Mouse (Mus musculus) lung, postnatal 0 days (tissue): ENCODE measurements at regions not wholly inside any gene's neighbourhood (a gene's known extent, or its start where the extent isn't known, plus 50 kb on each side); places are given as distances from the start of the nearest gene placed in this dataset.

Experiments used
- ATAC-seq: fragments of 200-750 bp; cut with Nextera tagmentation; 2 replicates; pipeline ENCODE4 v1.8.0; 2017; ENCODE audit warnings: moderate library complexity
- DNase-seq: peaks from one replicate; pipeline ENCODE4 v3.0.0-alpha.2; 2016; ENCODE audit warnings: low spot score
- H3K27ac ChIP-seq: fragments of 300-500 bp; sonication (generic); 2 replicates; pipeline ENCODE4 v1.5.1; 2014; ENCODE audit warnings: antibody characterized with exemption, mild to moderate bottlenecking, low read length, mixed read lengths
- H3K27me3 ChIP-seq: fragments of 300-500 bp; sonication (generic); replicated peaks from 2 replicates; pipeline ENCODE4 v1.6.1; 2014; ENCODE audit warnings: low read length, mixed read lengths; ENCODE audit not compliant: insufficient read depth
- H3K36me3 ChIP-seq: fragments of 300-500 bp; sonication (generic); 2 replicates; pipeline ENCODE4 v1.6.1; 2014; ENCODE audit warnings: low read length, mixed read lengths; ENCODE audit not compliant: insufficient read depth
- H3K4me1 ChIP-seq: fragments of 300-500 bp; sonication (generic); 2 replicates; pipeline ENCODE4 v1.6.1; 2014; ENCODE audit warnings: antibody characterized with exemption, low read depth, low read length, mixed read lengths; ENCODE audit not compliant: insufficient read depth
- H3K4me2 ChIP-seq: fragments of 300-500 bp; sonication (generic); replicated peaks from 2 replicates; pipeline ENCODE4 v1.6.1; 2014; ENCODE audit warnings: low read depth, mild to moderate bottlenecking, low read length, moderate library complexity, mixed read lengths
- H3K4me3 ChIP-seq: fragments of 300-500 bp; sonication (generic); 2 replicates; pipeline ENCODE4 v1.5.1; 2014; ENCODE audit warnings: low read depth, low read length
- H3K9ac ChIP-seq: fragments of 300-500 bp; sonication (generic); replicated peaks from 2 replicates; pipeline ENCODE4 v1.6.1; 2014; ENCODE audit warnings: low read depth, mild to moderate bottlenecking
- H3K9me3 ChIP-seq: fragments of 300-500 bp; sonication (generic); 2 replicates; pipeline ENCODE4 v1.6.1; 2016; ENCODE audit warnings: low read length, mixed read lengths
- CTCF ChIP-seq: IDR thresholded peaks from 2 replicates; pipeline ENCODE4 v1.5.1; 2016; ENCODE audit warnings: antibody characterized with exemption, mild to moderate bottlenecking
- EP300 ChIP-seq: IDR thresholded peaks from 2 replicates; pipeline ENCODE4 v1.6.1; 2016; ENCODE audit warnings: antibody characterized with exemption, mild to moderate bottlenecking, control low read depth
- WGBS: fragments of 180-500 bp; shearing (Covaris S2); extraction: QIAGEN DNeasy Blood & Tissue Kit; methylation state at CpG from one replicate; pipeline ENCODE4 v1.1.7; 2014; 5-methylcytosine and 5-hydroxymethylcytosine counted together

- WGBS: 63% methylated on average over 6 of the region's 6 CpGs
- H3K4me2 ChIP-seq: no peak overlapping the region
- H3K27ac ChIP-seq: no peak overlapping the region
- H3K4me1 ChIP-seq: no peaks in the 10 kb centered on the region
- TF ChIP-seq CTCF: no peak
- no peak for TF ChIP-seq EP300
- no peaks in the 10 kb centered on the region for H3K27me3 ChIP-seq
- H3K4me3 ChIP-seq: no peak overlapping the region
- no peak overlapping the region for H3K9ac ChIP-seq
- no peak for ATAC-seq
- no peak for DNase-seq
- no peaks in the 10 kb centered on the region for H3K9me3 ChIP-seq
- H3K36me3 ChIP-seq: no peaks in the 10 kb centered on the region
These were observed 64.0 kb upstream of the Mef2c start for GRCm38 (mm10) chr13:83439619-83440436.

GRCm38 (mm10) chr13:83444277-83444676, 59.6 kb upstream of the Mef2c start:
- Histone ChIP-seq H3K36me3 (no peaks in the 10 kb centered on the region), H3K4me2 (no peak overlapping the region), H3K9ac (no peak overlapping the region), H3K27me3 (no peaks in the 10 kb centered on the region), H3K4me3 (no peak overlapping the region), H3K9me3 (no peaks in the 10 kb centered on the region), H3K27ac (no peak overlapping the region), H3K4me1 (no peaks in the 10 kb centered on the region)
- TF ChIP-seq CTCF (no peak), EP300 (no peak)
- WGBS: 79% methylated on average over 1 of the region's 1 CpGs
- ATAC-seq: no peak
- DNase-seq: no peak

- DNase-seq: no peak
- Histone ChIP-seq H3K9ac (no peak overlapping the region), H3K4me1 (no peaks in the 10 kb centered on the region), H3K4me3 (no peak overlapping the region), H3K27ac (no peak overlapping the region), H3K27me3 (no peaks in the 10 kb centered on the region), H3K4me2 (no peak overlapping the region), H3K9me3 (no peaks in the 10 kb centered on the region), H3K36me3 (no peaks in the 10 kb centered on the region)
- ATAC-seq: no peak
- TF ChIP-seq EP300: no peak
These were observed 53.0 kb upstream of the Mef2c start for GRCm38 (mm10) chr13:83450820-83451219.

- Histone ChIP-seq H3K4me3 (no peak overlapping the region), H3K4me1 (no peaks in the 10 kb centered on the region), H3K36me3 (no peaks in the 10 kb centered on the region), H3K27me3 (no peaks in the 10 kb centered on the region), H3K27ac (no peak overlapping the region), H3K9me3 (no peaks in the 10 kb centered on the region), H3K9ac (no peak overlapping the region), H3K4me2 (no peak overlapping the region)
- no peak for ATAC-seq
- WGBS: 66% methylated on average over 4 of the region's 4 CpGs
- DNase-seq: no peak
- TF ChIP-seq EP300 (no peak), CTCF (no peak)
These were observed 50.8 kb upstream of the Mef2c start for GRCm38 (mm10) chr13:83452987-83453386.
